Mouse (Mus musculus) heart, postnatal 0 days (tissue): ENCODE measurements around the gene 1700017B05Rik. TPM values are rescaled to one million over a fixed set of nuclear protein-coding genes. Genes with fewer than 3 reads are reported as not detected.

Source experiments
- ATAC-seq: fragments of 200-750 bp; cut with Nextera tagmentation; 2 replicates; pipeline ENCODE4 v1.8.0; 2017; ENCODE audit warnings: low read depth, moderate number of reproducible peaks, moderate library complexity; ENCODE audit not compliant: insufficient read depth
- DNase-seq: peaks from one replicate; pipeline ENCODE4 v3.0.0-alpha.2; 2016; ENCODE audit warnings: low spot score
- H3K27ac ChIP-seq: fragments of 300-500 bp; sonication (generic); 2 replicates; pipeline ENCODE4 v1.5.1; 2014; ENCODE audit warnings: low read depth, mild to moderate bottlenecking
- H3K27me3 ChIP-seq: fragments of 300-500 bp; sonication (generic); 2 replicates; pipeline ENCODE4 v1.6.1; 2014; ENCODE audit warnings: low read length, mixed read lengths; ENCODE audit not compliant: control insufficient read depth, insufficient read depth
- H3K36me3 ChIP-seq: fragments of 300-500 bp; sonication (generic); replicated peaks from 2 replicates; pipeline ENCODE4 v1.6.1; 2014; ENCODE audit warnings: low read length, mixed read lengths; ENCODE audit not compliant: control insufficient read depth, insufficient read depth
- H3K4me1 ChIP-seq: fragments of 300-500 bp; sonication (generic); 2 replicates; pipeline ENCODE4 v1.6.1; 2014; ENCODE audit warnings: antibody characterized with exemption; ENCODE audit not compliant: control insufficient read depth, insufficient read depth
- H3K4me2 ChIP-seq: fragments of 300-500 bp; sonication (generic); 2 replicates; pipeline ENCODE4 v1.6.1; 2014; ENCODE audit warnings: low read depth, mild to moderate bottlenecking, low read length, moderate library complexity
- H3K4me3 ChIP-seq: fragments of 300-500 bp; sonication (generic); 2 replicates; pipeline ENCODE4 v1.5.1; 2014; ENCODE audit warnings: low read depth, low read length
- H3K9ac ChIP-seq: fragments of 300-500 bp; sonication (generic); replicated peaks from 2 replicates; pipeline ENCODE4 v1.6.1; 2014; ENCODE audit warnings: low read depth, low read length, mixed read lengths
- H3K9me3 ChIP-seq: fragments of 300-500 bp; sonication (generic); replicated peaks from 2 replicates; pipeline ENCODE4 v1.6.1; 2016; ENCODE audit warnings: low read length; ENCODE audit not compliant: control insufficient read depth
- CTCF ChIP-seq: IDR thresholded peaks from 2 replicates; pipeline ENCODE4 v1.5.1; 2016; ENCODE audit warnings: antibody characterized with exemption, control low read depth, low read depth
- EP300 ChIP-seq: IDR thresholded peaks from 2 replicates; pipeline ENCODE4 v1.6.1; 2016; ENCODE audit warnings: antibody characterized with exemption, low read depth
- WGBS: fragments of 180-500 bp; shearing (Covaris S2); extraction: QIAGEN DNeasy Blood & Tissue Kit; methylation state at CpG from one replicate; pipeline ENCODE4 v1.1.7; 2014; 5-methylcytosine and 5-hydroxymethylcytosine counted together
- polyA plus RNA-seq: library from polyadenylated mRNA; unstranded; fragments of >200 nt; fragmentation: Nextera tagmentation; extraction: Ambion mirVana; gene quantifications from 2 replicates; pipeline ENCODE4 v1.2.1, GENCODE M21; 2015
- total RNA-seq: library from RNA; depleted of rRNA; stranded (reverse); fragments of >200 nt; gene quantifications from 2 replicates; pipeline ENCODE4 v1.2.3, GENCODE M21; 2014; ENCODE audit warnings: low replicate concordance

The 1700017B05Rik gene
- total and polyA plus RNA-seq, 2 experiments from 2014 or later = 6.2 to 11.0 TPM

GRCm38 (mm10) chr9:57250026-57250425 lies 12.4 kb downstream of the 1700017B05Rik start:
- ATAC-seq (no peak), DNase-seq (no peak)
- Histone ChIP-seq H3K4me1 (no peaks in the 10 kb centered on the region), H3K27ac (no peak overlapping the region), H3K9me3 (no peaks in the 10 kb centered on the region), H3K4me2 (no peak overlapping the region), H3K9ac (no peak overlapping the region), H3K36me3 (peaks cover 28% of the 10 kb centered on the region), H3K27me3 (no peaks in the 10 kb centered on the region), H3K4me3 (no peak overlapping the region)
- 83% methylated on average over 4 of the region's 4 CpGs for WGBS
- TF ChIP-seq EP300 (no peak), CTCF (no peak)

DNA sequence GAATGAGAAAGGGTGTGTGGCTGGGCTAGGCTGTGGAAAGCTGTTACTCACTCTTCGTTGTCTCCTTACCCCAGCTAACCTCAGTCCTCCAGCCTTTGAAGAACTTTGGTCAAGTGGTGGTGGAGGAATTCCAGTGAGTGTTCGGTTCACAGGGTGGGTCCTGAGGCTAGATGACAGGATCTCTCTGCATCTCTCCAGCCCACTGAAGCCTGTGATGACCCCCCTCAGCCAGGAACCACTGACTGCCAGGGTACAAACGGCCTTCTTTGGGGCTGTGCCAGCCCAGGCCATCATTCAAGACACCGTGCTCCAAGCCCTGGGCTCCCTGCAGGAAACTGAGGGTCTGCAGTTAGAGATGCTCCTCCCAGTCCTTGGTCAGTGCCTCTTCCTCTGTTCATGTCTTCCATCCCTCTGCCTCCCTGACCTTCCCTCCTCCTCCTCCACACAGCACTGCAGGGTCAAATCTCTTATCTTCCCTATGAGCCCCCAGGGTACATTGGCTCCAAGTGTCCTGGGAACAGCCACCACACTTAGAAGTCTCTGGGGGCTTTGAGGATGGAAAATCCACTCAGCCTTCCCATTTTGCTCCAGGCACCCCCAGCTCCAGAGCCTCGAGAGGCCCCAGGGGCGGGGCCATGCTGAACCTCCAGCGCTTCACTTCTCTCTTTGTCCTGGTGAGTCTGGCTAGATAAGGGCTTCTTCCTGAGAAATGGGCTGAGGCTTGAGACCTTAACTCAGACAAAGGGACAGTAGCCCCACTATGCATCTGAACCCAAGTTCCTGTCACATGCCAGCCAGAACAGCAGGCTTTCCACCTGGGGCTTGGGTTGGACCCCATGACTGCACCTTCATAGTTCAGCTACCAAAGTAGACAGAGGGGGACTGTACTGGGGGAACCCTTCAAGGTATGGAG lies 14.1 kb downstream of the 1700017B05Rik start:
- Histone ChIP-seq H3K4me1 (no peaks in the 10 kb centered on the region), H3K27me3 (no peaks in the 10 kb centered on the region), H3K4me3 (no peak overlapping the region), H3K4me2 (no peak overlapping the region), H3K36me3 (peaks cover 14% of the 10 kb centered on the region), H3K9ac (no peak overlapping the region), H3K27ac (no peak overlapping the region), H3K9me3 (no peaks in the 10 kb centered on the region)
- DNase-seq = no peak
- ATAC-seq = no peak
- TF ChIP-seq EP300 (no peak), CTCF (no peak)
- WGBS = 40% methylated on average over 7 of the region's 7 CpGs

GRCm38 (mm10) chr9:57247201-57247671 lies 15.2 kb downstream of the 1700017B05Rik start:
- Histone ChIP-seq H3K9me3 (no peaks in the 10 kb centered on the region), H3K9ac (no peak overlapping the region), H3K4me3 (no peak overlapping the region), H3K27me3 (no peaks in the 10 kb centered on the region), H3K4me1 (no peaks in the 10 kb centered on the region), H3K4me2 (no peak overlapping the region), H3K27ac (no peak overlapping the region), H3K36me3 (peaks cover 4% of the 10 kb centered on the region; the same call in 1 of the 2 replicates)
- 42% methylated on average over 8 of the region's 8 CpGs for WGBS
- ATAC-seq = no peak
- DNase-seq = no peak
- no peak for TF ChIP-seq EP300
- TF ChIP-seq CTCF = no peak

DNA sequence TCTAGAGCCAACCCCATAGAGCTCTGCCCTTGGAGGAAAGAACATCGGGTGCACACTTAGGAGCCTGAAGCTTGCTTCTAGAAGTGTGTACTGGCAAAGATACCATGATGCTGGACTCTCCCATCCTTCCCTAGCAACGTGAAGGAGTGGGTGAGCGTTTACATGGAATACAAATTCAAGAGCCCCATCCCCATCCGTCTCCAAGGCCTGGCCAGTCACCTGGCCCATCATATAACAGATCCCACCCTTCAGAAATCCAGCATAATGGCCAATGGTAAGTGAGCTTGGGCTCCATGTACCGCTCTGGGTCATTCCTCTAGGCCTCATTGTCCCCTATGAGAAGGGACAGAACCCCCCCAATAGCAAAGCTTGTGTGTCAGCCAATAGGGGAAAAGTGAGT lies 15.9 kb downstream of the 1700017B05Rik start:
- DNase-seq = no peak
- Histone ChIP-seq H3K36me3 (no peaks in the 10 kb centered on the region), H3K27ac (no peak overlapping the region), H3K4me2 (no peak overlapping the region), H3K27me3 (no peaks in the 10 kb centered on the region), H3K4me3 (no peak overlapping the region), H3K9me3 (no peaks in the 10 kb centered on the region), H3K4me1 (no peaks in the 10 kb centered on the region), H3K9ac (no peak overlapping the region)
- WGBS = 88% methylated on average over 5 of the region's 5 CpGs
- ATAC-seq = no peak
- TF ChIP-seq EP300 = no peak
- TF ChIP-seq CTCF = no peak

- no peak for DNase-seq
- H3K9me3 ChIP-seq = no peaks in the 10 kb centered on the region
- no peak overlapping the region for H3K4me3 ChIP-seq
- H3K27me3 ChIP-seq = no peaks in the 10 kb centered on the region
- TF ChIP-seq EP300 (no peak), CTCF (no peak)
- H3K4me2 ChIP-seq = no peak overlapping the region
- H3K9ac ChIP-seq = no peak overlapping the region
- H3K27ac ChIP-seq = no peak overlapping the region
- WGBS = 48% methylated on average over 7 of the region's 7 CpGs
- no peaks in the 10 kb centered on the region for H3K4me1 ChIP-seq
- no peak for ATAC-seq
- H3K36me3 ChIP-seq = no peaks in the 10 kb centered on the region
Measured at GRCm38 (mm10) chr9:57244106-57244685, 18.2 kb downstream of the 1700017B05Rik start.
